Mouse (Mus musculus): Measurements from ENCODE around the gene Egfr. TPM values are rescaled to one million over a fixed set of nuclear protein-coding genes. Genes with fewer than 3 reads are reported as not detected.

Gene Egfr
- polyA plus RNA-seq, 1 experiment from 2014 or later = 9.2 TPM

DNA sequence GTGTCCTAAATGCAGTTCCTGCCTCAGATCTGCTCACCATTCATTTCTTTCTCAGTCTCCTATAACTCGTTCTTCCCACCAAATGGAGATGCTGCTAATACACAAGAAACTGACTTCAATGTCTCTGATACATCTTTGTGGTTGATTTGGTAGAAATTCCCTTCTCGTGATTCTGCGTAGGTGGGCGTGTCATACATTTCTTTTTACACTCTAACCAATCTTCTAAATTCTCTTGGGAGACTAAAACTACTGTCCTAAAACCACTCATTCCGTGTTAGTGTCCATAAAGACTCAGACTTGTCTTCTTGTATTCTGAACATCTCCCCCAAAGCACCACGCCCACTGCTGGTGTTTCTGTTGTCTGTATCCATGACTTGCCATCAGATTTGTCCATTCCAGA lies 205.0 kb downstream of the Egfr start:
- ATAC-seq (ENCODE audit: insufficient read depth) (no peak), DNase-seq (no peak)
- H3K36me3 ChIP-seq (ENCODE audit: insufficient read depth) = no peaks in the 10 kb centered on the region; the same call in 1 of the 2 replicates
- no peak for TF ChIP-seq CTCF (IDR thresholded peaks at IDR 0.05; ENCODE audit: low read depth)
- WGBS = 86% methylated on average over 6 of the region's 6 CpGs
- peaks cover 4% of the 10 kb centered on the region for H3K4me1 ChIP-seq (ENCODE audit: insufficient read depth)
- no peak overlapping the region for H3K9ac ChIP-seq
- H3K4me2 ChIP-seq = no peak overlapping the region
- H3K27ac ChIP-seq (ENCODE audit: low read depth) = no peak overlapping the region
- no peak overlapping the region for H3K4me3 ChIP-seq (ENCODE audit: low read depth, low read length)
- no peaks in the 10 kb centered on the region for H3K9me3 ChIP-seq (ENCODE audit: low read depth, low read length)
- no peaks in the 10 kb centered on the region for H3K27me3 ChIP-seq (ENCODE audit: insufficient read depth, low read length)

GRCm38 (mm10) chr11:16958520-16958919 lies 206.5 kb downstream of the Egfr start:
- ATAC-seq (ENCODE audit: insufficient read depth) = no peak
- no peak overlapping the region for H3K4me2 ChIP-seq
- no peaks in the 10 kb centered on the region for H3K27me3 ChIP-seq (ENCODE audit: insufficient read depth, low read length)
- H3K9me3 ChIP-seq (ENCODE audit: low read depth, low read length) = no peaks in the 10 kb centered on the region
- no peaks in the 10 kb centered on the region for H3K4me1 ChIP-seq (ENCODE audit: insufficient read depth)
- no peaks in the 10 kb centered on the region for H3K36me3 ChIP-seq (ENCODE audit: insufficient read depth)
- DNase-seq = no peak
- WGBS = 96% methylated on average over 1 of the region's 1 CpGs
- no peak overlapping the region for H3K4me3 ChIP-seq (ENCODE audit: low read depth, low read length)
- H3K27ac ChIP-seq (ENCODE audit: low read depth) = no peak overlapping the region
- TF ChIP-seq CTCF (IDR thresholded peaks at IDR 0.05; ENCODE audit: low read depth) = no peak
- H3K9ac ChIP-seq = no peak overlapping the region

Other genes starting within 250 kb of the Egfr start
- gene Sec61g, start 243.7 kb upstream of the Egfr start, polyA plus RNA-seq (2014; fragmentation: Nextera tagmentation; extraction: Ambion mirVana) = 34.4 and 41.8 TPM in 2 replicates
- 2.0 and 2.8 TPM in 2 replicates for gene Fbxo48, start 199.2 kb downstream of the Egfr start, polyA plus RNA-seq (2014; fragmentation: Nextera tagmentation; extraction: Ambion mirVana)